Mouse (Mus musculus) common myeloid progenitor, adult 5-6 weeks (primary cell): ENCODE measurements around the gene Gdf9. TPM values are rescaled to one million over a fixed set of nuclear protein-coding genes. Genes with fewer than 3 reads are reported as not detected.

Source experiments
- ATAC-seq: replicated peaks from 2 replicates; pipeline ENCODE4 v1.8.0; 2016; ENCODE audit warnings: low read depth, mild to moderate bottlenecking, moderate TSS enrichment, inconsistent platforms; ENCODE audit not compliant: poor library complexity, severe bottlenecking
- total RNA-seq: library from RNA; stranded (forward); fragments of 200-1000, 187-1606 nt; gene quantifications from 2 replicates; pipeline ENCODE4 v1.2.3, GENCODE M21; 2017

The Gdf9 gene
- total RNA-seq, 1 experiment from 2014 or later, result 1.1 TPM

GRCm38 (mm10) chr11:53441921-53442320 lies 11.1 kb downstream of the Gdf9 start:
- peak; percentile 87 for ATAC-seq

GRCm38 (mm10) chr11:53443861-53444260 lies 13.0 kb downstream of the Gdf9 start:
- no peak for ATAC-seq

- no peak for ATAC-seq
Observed at GRCm38 (mm10) chr11:53445562-53445961, 14.7 kb downstream of the Gdf9 start.

GRCm38 (mm10) chr11:53446183-53446582 lies 15.4 kb downstream of the Gdf9 start:
- ATAC-seq, result no peak

- no peak for ATAC-seq
Observed at GRCm38 (mm10) chr11:53447996-53448395, 17.2 kb downstream of the Gdf9 start.

- no peak for ATAC-seq
Observed at GRCm38 (mm10) chr11:53448529-53448928, 17.7 kb downstream of the Gdf9 start.

GRCm38 (mm10) chr11:53450070-53450705 lies 19.4 kb downstream of the Gdf9 start:
- 0 out of 2 replicates have a peak, but pooled peaks have one; percentile 18 for ATAC-seq

- no peak for ATAC-seq
Observed at GRCm38 (mm10) chr11:53451361-53451760, 20.5 kb downstream of the Gdf9 start.

GRCm38 (mm10) chr11:53452396-53452795 lies 21.6 kb downstream of the Gdf9 start:
- ATAC-seq, result no peak

GRCm38 (mm10) chr11:53453031-53453430 lies 22.2 kb downstream of the Gdf9 start:
- ATAC-seq, result no peak

GRCm38 (mm10) chr11:53456474-53457371 lies 25.9 kb downstream of the Gdf9 start, which contains the start of the genes Gm10447 and Shroom1:
TSS of gene Gm10447 (minus strand) at chr11:53457110.
TSS of gene Shroom1 (plus strand) at chr11:53457205.
- peak; percentile 74 for ATAC-seq

GRCm38 (mm10) chr11:53457372-53457954 lies 26.6 kb downstream of the Gdf9 start:
- 0 out of 2 replicates have a peak, but pooled peaks have one; percentile 24 for ATAC-seq

- no peak for ATAC-seq
Observed at GRCm38 (mm10) chr11:53458996-53459395, 28.2 kb downstream of the Gdf9 start.

- ATAC-seq, result no peak
Observed at GRCm38 (mm10) chr11:53460192-53460591, 29.4 kb downstream of the Gdf9 start.

- ATAC-seq, result no peak
Observed at GRCm38 (mm10) chr11:53461727-53462126, 30.9 kb downstream of the Gdf9 start.

- ATAC-seq, result peak; percentile 33; the same call in 1 of the 2 replicates
Observed at GRCm38 (mm10) chr11:53463551-53464424, 33.0 kb downstream of the Gdf9 start.

- peak; percentile 66 for ATAC-seq
Observed at GRCm38 (mm10) chr11:53466231-53466971, 35.6 kb downstream of the Gdf9 start.

- ATAC-seq, result no peak
Observed at GRCm38 (mm10) chr11:53469294-53469967, 38.6 kb downstream of the Gdf9 start.
